ENCODE assay signal across 7 mouse cellular contexts in the genomic region with DNA sequence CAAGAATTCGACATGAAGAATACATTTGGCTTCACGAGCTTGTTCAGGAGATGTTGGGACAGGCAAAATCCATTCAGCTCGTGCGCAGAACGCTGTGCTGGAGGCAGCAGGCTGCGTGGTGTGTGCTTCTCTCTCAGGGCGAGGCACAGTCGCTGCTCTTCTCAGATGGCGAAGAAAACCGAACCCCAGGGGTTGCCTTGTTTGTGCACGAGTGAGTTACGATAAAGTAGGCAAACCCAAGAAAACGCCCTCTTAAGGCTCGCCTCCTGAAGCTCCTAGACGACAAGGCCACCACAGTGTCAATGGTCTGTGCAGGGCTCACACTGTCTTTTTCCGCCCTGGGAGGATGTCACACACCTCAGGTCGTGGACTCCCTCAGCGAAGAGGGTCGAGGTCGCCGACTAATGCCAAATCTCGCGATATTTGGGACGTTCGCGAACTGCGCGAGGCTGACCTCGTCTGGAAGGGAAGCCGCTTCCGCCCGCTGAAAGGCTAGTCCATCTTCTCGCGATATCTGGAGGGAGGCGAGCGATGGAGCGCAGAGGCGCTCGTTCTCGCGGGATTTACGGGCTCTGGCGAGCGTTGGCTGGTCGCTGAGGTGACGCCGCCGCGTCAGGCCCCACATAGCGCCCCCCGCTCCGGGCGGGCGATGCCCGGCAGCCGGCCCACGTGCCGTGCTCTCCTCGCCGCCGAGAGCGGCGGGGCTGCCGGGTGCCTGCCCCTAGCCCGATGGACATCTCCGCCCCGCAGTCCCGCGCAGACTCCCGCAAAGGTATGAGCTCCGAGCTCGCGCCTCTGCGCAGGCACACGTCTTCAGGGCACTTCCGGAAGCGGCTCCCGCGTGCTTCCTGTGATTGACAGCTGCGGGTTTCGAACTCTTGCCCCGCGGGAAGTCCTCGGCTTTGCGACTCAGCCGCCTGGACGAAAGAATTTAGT. TPM values are rescaled to one million over a fixed set of nuclear protein-coding genes. Genes with fewer than 3 reads are reported as not detected.
A peak's percentile ranks its signal among the peaks of the same experiment; 100 is the strongest.
DNase-seq lines count a peak whose midpoint lies in the region; ATAC-seq lines count a peak whose summit lies in the region.

TSS of gene Ercc6l2 (plus strand) at position 495 of the 936 bp plus-strand sequence.

- no peaks in the 10 kb centered on the region for H3K4me1 ChIP-seq in embryonic facial prominence, embryonic 11.5 days (ENCODE audit: control insufficient read depth, insufficient read depth, low read length)
- H3K4me1 ChIP-seq in limb, embryonic 10.5 days, result peaks cover 25% of the 10 kb centered on the region
- H3K4me1 ChIP-seq in midbrain, embryonic 13.5 days (replicated peaks), result peaks cover 16% of the 10 kb centered on the region

- H3K9ac ChIP-seq in embryonic facial prominence, embryonic 11.5 days (replicated peaks; ENCODE audit: low read length), result peak within 1 kb of the TSS; percentile 85
- peak within 1 kb of the TSS; percentile 84 for H3K9ac ChIP-seq in midbrain, embryonic 13.5 days (replicated peaks)

- H3K4me2 ChIP-seq in embryonic facial prominence, embryonic 11.5 days (ENCODE audit: low read depth, low read length), result peak within 1 kb of the TSS; percentile 79
- H3K4me2 ChIP-seq in midbrain, embryonic 13.5 days (replicated peaks), result peak within 1 kb of the TSS; percentile 61

- H3K4me3 ChIP-seq in embryonic facial prominence, embryonic 11.5 days (ENCODE audit: low read depth, low read length), result peak within 1 kb of the TSS; percentile 58
- H3K4me3 ChIP-seq in limb, embryonic 10.5 days, result peak within 1 kb of the TSS; percentile 79
- H3K4me3 ChIP-seq in midbrain, embryonic 13.5 days (replicated peaks), result peak within 1 kb of the TSS; percentile 57

- under 1% methylated on average over 85 of the region's 87 CpGs for WGBS in embryonic facial prominence, embryonic 11.5 days
- under 1% methylated on average over 85 of the region's 87 CpGs for WGBS in limb, embryonic 10.5 days
- WGBS in midbrain, embryonic 13.5 days, result under 1% methylated on average over 86 of the region's 87 CpGs

- H3K36me3 ChIP-seq in embryonic facial prominence, embryonic 11.5 days (replicated peaks; ENCODE audit: control insufficient read depth, insufficient read depth, low read depth, low read length), result no peaks in the 10 kb centered on the region
- H3K36me3 ChIP-seq in limb, embryonic 10.5 days, result no peaks in the 10 kb centered on the region
- no peaks in the 10 kb centered on the region for H3K36me3 ChIP-seq in midbrain, embryonic 13.5 days

- ATAC-seq in embryonic facial prominence, embryonic 11.5 days (replicated peaks; ENCODE audit: insufficient number of reproducible peaks, low FRiP score, low TSS enrichment, low read depth), result peak; percentile 97
- ATAC-seq in granulocyte monocyte progenitor cell, adult 5-6 weeks (replicated peaks; ENCODE audit: poor library complexity, severe bottlenecking), result peak; percentile 96
- ATAC-seq in midbrain, embryonic 13.5 days, result peak; percentile 99

- DNase-seq in adrenal gland, postnatal 14 days, result peak; percentile 99
- peak; percentile 100 for DNase-seq in embryonic facial prominence, embryonic 11.5 days (ENCODE audit: low spot score)
- peak; percentile 98 for DNase-seq in kidney, adult 11 months
- peak; percentile 97 for DNase-seq in limb, embryonic 10.5 days (ENCODE audit: low spot score)
- DNase-seq in spleen, adult 12 weeks (ENCODE audit: low spot score), result peak; percentile 97

- peak within 1 kb of the TSS; percentile 72 for H3K27ac ChIP-seq in embryonic facial prominence, embryonic 11.5 days (replicated peaks; ENCODE audit: low read depth, low read length)
- peak within 1 kb of the TSS; percentile 98 for H3K27ac ChIP-seq in limb, embryonic 10.5 days
- H3K27ac ChIP-seq in midbrain, embryonic 13.5 days, result peak within 1 kb of the TSS; percentile 94

- H3K9me3 ChIP-seq in embryonic facial prominence, embryonic 11.5 days (replicated peaks; ENCODE audit: control insufficient read depth, low read length), result no peaks in the 10 kb centered on the region
- no peaks in the 10 kb centered on the region for H3K9me3 ChIP-seq in limb, embryonic 10.5 days (replicated peaks)
- no peaks in the 10 kb centered on the region for H3K9me3 ChIP-seq in midbrain, embryonic 13.5 days

- no peaks in the 10 kb centered on the region for H3K27me3 ChIP-seq in embryonic facial prominence, embryonic 11.5 days (ENCODE audit: control insufficient read depth, insufficient read depth, low read length)
- H3K27me3 ChIP-seq in limb, embryonic 10.5 days (ENCODE audit: low read depth, poor library complexity, severe bottlenecking), result no peaks in the 10 kb centered on the region
- H3K27me3 ChIP-seq in midbrain, embryonic 13.5 days, result no peaks in the 10 kb centered on the region

RNA-seq across cellular contexts. Expression of gene Ercc6l2, which starts in this region (rescaled TPM):
- 23.1 and 28.4 TPM in 2 replicates for total RNA-seq in adrenal gland, postnatal 14 days (2021)
- 23.1 and 29.5 TPM in 2 replicates for polyA plus RNA-seq in embryonic facial prominence, embryonic 11.5 days (2014; fragmentation: Nextera tagmentation; extraction: Ambion mirVana)
- total RNA-seq in granulocyte monocyte progenitor cell, adult 5-6 weeks (2014; fragmentation: Nextera tagmentation), result 27.2 and 30.5 TPM in 2 replicates
- 21.2 and 30.9 TPM in 2 replicates for total RNA-seq in granulocyte monocyte progenitor cell, adult 5-6 weeks (2017)
- polyA plus RNA-seq in limb, embryonic 10.5 days (2016; fragmentation: Nextera tagmentation; extraction: Ambion mirVana), result 19.0 and 22.1 TPM in 2 replicates
- polyA plus RNA-seq in midbrain, embryonic 13.5 days (2015; fragmentation: Nextera tagmentation; extraction: Ambion mirVana), result 16.7 and 18.3 TPM in 2 replicates

Comparison
In these comparisons a context has a peak if more than half of its experiments do, and no peak if none do; other contexts are left out.
1. Peak in every context shown above with its lines: DNase-seq, ATAC-seq, H3K4me3 ChIP-seq and H3K27ac ChIP-seq.